Mouse (Mus musculus): ENCODE measurements around the gene Cltc. TPM values are rescaled to one million over a fixed set of nuclear protein-coding genes. Genes with fewer than 3 reads are reported as not detected.

Gene Cltc
- polyA plus RNA-seq, 1 experiment from 2014 or later: 132 TPM

DNA sequence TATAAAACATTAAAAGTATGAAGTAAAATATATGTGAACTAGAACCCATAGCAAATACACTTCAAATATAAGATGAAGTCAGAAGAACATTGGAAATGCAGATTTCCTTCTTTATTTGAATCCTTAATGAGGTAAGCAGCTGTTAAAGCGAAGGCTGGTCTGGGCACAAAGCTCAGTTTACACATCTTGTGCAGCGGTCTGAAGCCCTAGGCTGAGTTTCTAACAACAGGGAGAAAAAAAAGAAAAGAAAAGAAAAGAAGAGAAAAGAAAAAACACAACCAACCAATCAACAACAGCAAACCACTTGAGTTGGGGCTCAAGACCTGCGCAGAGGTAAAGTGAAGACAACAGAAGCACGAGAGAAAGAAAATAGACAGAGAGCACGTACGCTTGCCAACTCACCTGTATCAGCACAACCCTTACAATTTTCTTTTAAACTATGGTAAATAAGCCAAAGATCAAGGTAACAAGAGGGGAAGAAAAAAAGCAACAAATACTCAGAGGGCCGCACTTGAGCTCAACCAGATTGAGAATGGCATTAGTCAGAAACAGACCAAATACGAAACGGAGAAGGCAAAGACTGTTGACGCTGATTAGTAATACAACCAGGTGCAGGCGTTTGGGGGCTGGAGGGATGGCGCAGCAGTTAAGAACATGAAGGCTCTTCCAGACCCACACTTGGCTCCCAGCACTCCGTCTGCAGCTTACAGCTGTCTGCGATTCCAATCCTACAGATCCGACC is 109.5 kb downstream of the Cltc start:
- Histone ChIP-seq H3K27me3 (replicated peaks; ENCODE audit: low read depth, poor library complexity, severe bottlenecking) (no peaks in the 10 kb centered on the region), H3K4me3 (no peak overlapping the region), H3K27ac (replicated peaks) (peak overlapping the region; percentile 40; the same call in 1 of the 2 replicates), H3K4me1 (peaks cover 7% of the 10 kb centered on the region; the same call in 1 of the 2 replicates), H3K36me3 (replicated peaks) (peaks cover 10% of the 10 kb centered on the region), H3K9me3 (no peaks in the 10 kb centered on the region)
- DNase-seq (ENCODE audit: low spot score): no peak
- 80% methylated on average over 15 of the region's 15 CpGs for WGBS

DNA sequence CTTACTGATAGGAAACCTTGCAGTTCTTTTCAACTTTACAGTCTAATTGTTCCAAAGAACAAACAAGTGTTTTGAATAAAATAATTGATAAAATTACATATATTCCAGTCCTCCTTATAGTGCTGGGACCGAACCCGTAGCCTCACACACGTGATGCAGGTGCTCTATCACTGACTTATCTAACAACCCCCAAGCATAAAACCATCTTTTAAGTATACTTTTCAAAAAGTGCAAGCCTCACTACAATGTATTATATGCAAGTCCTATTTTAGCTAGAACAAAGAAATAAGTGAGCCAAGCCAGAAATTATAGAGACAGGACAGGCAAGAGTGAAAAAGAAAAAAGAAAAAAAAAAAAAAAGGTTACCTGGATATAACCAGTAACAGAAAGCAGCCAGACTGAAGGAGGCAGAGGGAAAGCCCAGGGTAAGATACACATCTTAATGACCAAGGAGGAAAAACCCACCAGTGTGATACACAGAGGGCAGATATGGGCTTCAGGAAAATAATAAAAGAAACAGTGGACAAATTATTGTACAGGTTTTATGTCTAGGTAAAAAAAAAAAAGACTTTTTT is 110.4 kb downstream of the Cltc start:
- Histone ChIP-seq H3K9me3 (no peaks in the 10 kb centered on the region), H3K36me3 (replicated peaks) (peaks cover 19% of the 10 kb centered on the region), H3K4me3 (no peak overlapping the region), H3K4me1 (peaks cover 7% of the 10 kb centered on the region; the same call in 1 of the 2 replicates), H3K27me3 (replicated peaks; ENCODE audit: low read depth, poor library complexity, severe bottlenecking) (no peaks in the 10 kb centered on the region), H3K27ac (replicated peaks) (no peak overlapping the region)
- no peak for DNase-seq (ENCODE audit: low spot score)
- WGBS: 91% methylated on average over 3 of the region's 3 CpGs

DNA sequence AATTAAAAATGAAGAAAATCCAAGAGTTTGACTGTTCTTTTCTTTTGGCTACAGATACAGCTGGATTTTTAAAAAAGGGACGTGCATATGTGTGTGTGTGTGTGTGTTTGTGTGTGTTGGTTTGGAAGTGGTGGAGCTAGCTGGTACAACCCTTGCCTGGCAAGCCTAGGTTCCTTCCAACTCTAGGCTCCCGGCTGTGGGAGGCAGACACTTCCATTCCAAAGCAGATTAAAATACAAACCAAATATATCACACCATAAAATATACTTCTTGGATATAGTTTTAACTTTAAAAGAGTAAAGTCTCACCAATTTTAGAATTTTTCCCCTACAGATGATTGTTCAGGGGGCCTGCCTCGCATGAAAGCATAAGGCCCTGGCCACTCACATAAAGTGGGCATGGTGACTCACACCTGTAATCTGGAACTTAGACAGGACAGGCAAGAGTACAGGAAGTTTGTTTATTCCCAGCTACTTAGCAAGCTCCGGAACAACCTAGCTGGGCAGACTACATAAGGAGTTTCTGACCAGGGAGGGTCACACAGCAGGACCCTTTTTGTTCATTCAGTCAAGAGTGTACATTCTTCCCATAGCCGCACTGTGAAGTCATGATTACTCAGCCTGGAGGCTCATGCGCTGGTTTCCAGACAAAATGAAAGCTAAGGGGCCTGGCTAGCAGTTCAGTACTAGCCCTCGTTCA is 111.1 kb downstream of the Cltc start:
- Histone ChIP-seq H3K4me3 (no peak overlapping the region), H3K4me1 (peaks cover 7% of the 10 kb centered on the region; the same call in 1 of the 2 replicates), H3K27ac (replicated peaks) (no peak overlapping the region; the same call in 1 of the 2 replicates), H3K27me3 (replicated peaks; ENCODE audit: low read depth, poor library complexity, severe bottlenecking) (no peaks in the 10 kb centered on the region), H3K9me3 (no peaks in the 10 kb centered on the region), H3K36me3 (replicated peaks) (peaks cover 21% of the 10 kb centered on the region)
- WGBS: 69% methylated on average over 7 of the region's 7 CpGs
- DNase-seq (ENCODE audit: low spot score): peak; percentile 13

DNA sequence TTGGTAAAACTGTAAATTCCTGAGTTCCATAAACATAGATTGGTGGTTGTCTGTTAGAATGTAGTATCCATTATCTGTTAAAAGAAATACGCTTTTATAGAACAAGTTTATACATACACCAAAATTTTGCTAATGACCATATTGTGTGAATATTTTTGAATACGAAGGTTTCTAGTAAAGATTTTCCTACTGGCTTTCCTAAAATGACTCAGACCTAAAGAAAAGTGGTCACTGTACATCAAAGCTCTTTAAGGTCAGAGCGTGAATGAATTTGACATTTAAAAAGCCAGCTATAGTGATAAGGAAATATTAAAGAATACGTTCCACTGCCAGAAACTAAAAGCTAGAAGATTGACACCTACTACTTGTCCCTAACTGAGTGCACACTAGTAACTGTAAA is 112.8 kb downstream of the Cltc start:
- DNase-seq (ENCODE audit: low spot score): no peak
- Histone ChIP-seq H3K4me3 (no peak overlapping the region), H3K27ac (replicated peaks) (no peak overlapping the region), H3K4me1 (peaks cover 7% of the 10 kb centered on the region; the same call in 1 of the 2 replicates), H3K9me3 (no peaks in the 10 kb centered on the region), H3K36me3 (replicated peaks) (peaks cover 32% of the 10 kb centered on the region), H3K27me3 (replicated peaks; ENCODE audit: low read depth, poor library complexity, severe bottlenecking) (no peaks in the 10 kb centered on the region)
- WGBS: 95% methylated on average over 4 of the region's 4 CpGs

Other genes with a start within 250 kb of the Cltc start
- gene Rps6kb1, start 212.8 kb downstream of the Cltc start, polyA plus RNA-seq (2016; fragmentation: Nextera tagmentation; extraction: Ambion mirVana): 63.0 and 66.9 TPM in 2 replicates
- 13.2 and 14.8 TPM in 2 replicates for gene Tubd1, start 212.6 kb downstream of the Cltc start, polyA plus RNA-seq (2016; fragmentation: Nextera tagmentation; extraction: Ambion mirVana)
- 84.9 and 89.9 TPM in 2 replicates for gene Vmp1, start 73.7 kb downstream of the Cltc start, polyA plus RNA-seq (2016; fragmentation: Nextera tagmentation; extraction: Ambion mirVana)
- 44.5 and 46.8 TPM in 2 replicates for gene Ptrh2, start 73.6 kb downstream of the Cltc start, polyA plus RNA-seq (2016; fragmentation: Nextera tagmentation; extraction: Ambion mirVana)
- 34.6 and 36.2 TPM in 2 replicates for gene Dhx40, start 50.2 kb upstream of the Cltc start, polyA plus RNA-seq (2016; fragmentation: Nextera tagmentation; extraction: Ambion mirVana)
- 4.2 and 5.4 TPM in 2 replicates for gene Ypel2, start 236.1 kb upstream of the Cltc start, polyA plus RNA-seq (2016; fragmentation: Nextera tagmentation; extraction: Ambion mirVana)